Mouse (Mus musculus): ENCODE data around the gene Sirpb1b. TPM values are rescaled to one million over a fixed set of nuclear protein-coding genes. Genes with fewer than 3 reads are reported as not detected.

Sirpb1b gene
- under 1 TPM in 1 of 2 experiments, not detected in 1; 0.64 TPM for total RNA-seq (2023)

GRCm38 (mm10) chr3:15574887-15575286 is at the start of gene Sirpb1b:
Sirpb1b (minus strand) TSS chr3:15575065.

Other genes starting within 250 kb of the Sirpb1b start
- gene Gm9733, start 242.8 kb downstream of the Sirpb1b start, total RNA-seq (2023), result under 1 TPM in 1 of 2 experiments, not detected in 1; 0.99 TPM
- gene Sirpb1a, start 148.5 kb downstream of the Sirpb1b start, total RNA-seq (2023), result not detected